Mouse (Mus musculus): ENCODE measurements around the gene Ces2h. TPM values are rescaled to one million over a fixed set of nuclear protein-coding genes. Genes with fewer than 3 reads are reported as not detected.

Gene Ces2h
- polyA plus RNA-seq, 1 experiment from 2014 or later: not detected

DNA sequence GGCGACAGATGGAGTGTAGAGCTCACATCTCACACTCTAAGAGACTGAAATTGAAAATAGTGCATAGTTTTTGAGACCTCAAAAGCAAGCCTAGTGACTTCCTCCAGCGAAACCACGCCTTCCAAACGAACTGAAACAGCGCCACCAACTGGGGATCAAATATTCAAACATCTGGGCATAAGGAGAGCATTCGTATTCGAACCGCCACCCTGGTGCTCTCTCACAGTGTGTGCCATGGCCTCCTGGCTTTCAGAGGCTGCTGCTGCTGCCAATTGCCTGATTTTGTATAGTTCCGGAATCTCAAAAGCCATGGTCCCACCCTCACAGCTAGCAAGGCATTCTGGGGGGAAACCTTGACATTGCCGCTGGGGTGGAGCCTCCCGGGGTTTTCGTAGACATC is 10.5 kb downstream of the Ces2h start:
- 78% methylated on average over 12 of the region's 12 CpGs for WGBS
- H3K9me3 ChIP-seq (ENCODE audit: control insufficient read depth, low read length): no peaks in the 10 kb centered on the region

DNA sequence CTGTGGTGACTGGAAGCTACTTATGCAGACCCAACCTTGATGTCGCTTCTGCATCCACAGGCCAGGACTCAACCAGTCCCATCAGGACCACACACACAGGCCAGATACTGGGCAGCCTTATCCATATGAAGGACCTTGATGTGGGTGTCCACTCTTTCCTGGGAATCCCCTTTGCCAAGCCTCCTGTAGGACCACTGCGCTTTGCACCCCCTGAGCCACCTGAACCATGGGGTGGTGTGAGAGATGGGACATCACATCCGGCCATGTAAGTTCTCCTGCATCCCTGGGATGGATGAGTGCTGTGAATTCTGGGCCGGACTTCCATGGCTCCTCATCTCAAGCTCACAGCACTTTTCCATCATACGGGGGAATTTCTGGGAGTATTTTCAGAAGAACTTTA is 13.7 kb downstream of the Ces2h start:
- ATAC-seq (ENCODE audit: low FRiP score, low TSS enrichment) (no peak), DNase-seq (no peak)
- Histone ChIP-seq H3K4me2 (ENCODE audit: low read length) (no peak overlapping the region), H3K36me3 (ENCODE audit: control insufficient read depth, insufficient read depth, low read length) (no peaks in the 10 kb centered on the region), H3K4me1 (ENCODE audit: control insufficient read depth, insufficient read depth, low read length) (no peaks in the 10 kb centered on the region), H3K4me3 (replicated peaks; ENCODE audit: low read depth, low read length) (no peak overlapping the region), H3K27ac (replicated peaks; ENCODE audit: low read depth, low read length) (no peak overlapping the region), H3K9ac (replicated peaks; ENCODE audit: low read length) (no peak overlapping the region), H3K9me3 (ENCODE audit: control insufficient read depth, low read length) (no peaks in the 10 kb centered on the region), H3K27me3 (ENCODE audit: control insufficient read depth, insufficient read depth, low read length) (no peaks in the 10 kb centered on the region)
- 89% methylated on average over 5 of the region's 5 CpGs for WGBS

More for the DNA sequence above, 10.5 kb downstream of the Ces2h start:
- ATAC-seq (ENCODE audit: low FRiP score, low TSS enrichment) (no peak), DNase-seq (no peak)
- no peak overlapping the region for H3K9ac ChIP-seq (replicated peaks; ENCODE audit: low read length)
- H3K4me3 ChIP-seq (replicated peaks; ENCODE audit: low read depth, low read length): no peak overlapping the region
- H3K4me1 ChIP-seq (ENCODE audit: control insufficient read depth, insufficient read depth, low read length): no peaks in the 10 kb centered on the region
- no peaks in the 10 kb centered on the region for H3K27me3 ChIP-seq (ENCODE audit: control insufficient read depth, insufficient read depth, low read length)
- no peak overlapping the region for H3K27ac ChIP-seq (replicated peaks; ENCODE audit: low read depth, low read length)
- no peak overlapping the region for H3K4me2 ChIP-seq (ENCODE audit: low read length)
- no peaks in the 10 kb centered on the region for H3K36me3 ChIP-seq (ENCODE audit: control insufficient read depth, insufficient read depth, low read length)

DNA sequence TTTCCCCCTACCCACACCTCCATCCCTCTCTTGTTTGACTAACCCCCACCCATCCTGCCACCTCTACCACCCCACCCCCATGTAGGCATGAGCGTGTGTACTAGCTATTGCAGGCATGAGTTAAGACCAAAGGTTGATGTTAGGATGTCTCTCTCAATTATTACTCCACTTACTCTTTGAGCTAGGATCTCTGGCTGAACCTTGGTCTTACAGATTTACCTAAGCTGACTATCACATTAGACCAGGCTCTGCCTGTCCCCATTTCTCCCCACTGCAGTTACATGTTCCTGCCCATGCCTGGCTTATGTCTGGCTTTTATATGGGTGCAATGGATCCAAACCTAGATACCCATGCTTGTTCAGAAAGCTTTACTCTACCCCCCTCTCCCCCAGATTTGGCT is 21.3 kb downstream of the Ces2h start:
- Histone ChIP-seq H3K4me1 (ENCODE audit: control insufficient read depth, insufficient read depth, low read length) (no peaks in the 10 kb centered on the region), H3K4me2 (ENCODE audit: low read length) (no peak overlapping the region), H3K36me3 (ENCODE audit: control insufficient read depth, insufficient read depth, low read length) (no peaks in the 10 kb centered on the region), H3K9me3 (ENCODE audit: control insufficient read depth, low read length) (no peaks in the 10 kb centered on the region), H3K27me3 (ENCODE audit: control insufficient read depth, insufficient read depth, low read length) (no peaks in the 10 kb centered on the region), H3K4me3 (replicated peaks; ENCODE audit: low read depth, low read length) (no peak overlapping the region), H3K27ac (replicated peaks; ENCODE audit: low read depth, low read length) (no peak overlapping the region), H3K9ac (replicated peaks; ENCODE audit: low read length) (no peak overlapping the region)
- 89% methylated on average over 1 of the region's 1 CpGs for WGBS
- ATAC-seq (ENCODE audit: low FRiP score, low TSS enrichment) (no peak), DNase-seq (no peak)

DNA sequence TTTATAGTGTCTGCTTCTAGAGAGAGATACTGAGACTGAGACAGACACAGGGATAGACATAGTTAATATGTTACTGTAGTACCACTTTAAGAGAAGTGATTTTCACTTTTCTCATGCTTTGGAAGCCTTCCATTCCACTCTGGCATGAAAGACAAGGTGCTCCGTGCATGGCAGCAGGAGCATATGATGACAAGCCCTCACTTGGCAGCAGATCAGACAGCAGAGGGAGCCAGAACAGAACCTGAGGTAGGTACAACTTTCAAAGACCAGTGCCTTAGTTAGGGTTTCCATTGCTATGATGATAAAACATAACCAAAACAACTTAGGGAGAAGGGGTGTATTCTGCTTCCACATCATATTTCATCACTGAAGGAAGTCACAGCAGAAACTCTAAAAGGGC is 22.4 kb downstream of the Ces2h start:
- Histone ChIP-seq H3K36me3 (ENCODE audit: control insufficient read depth, insufficient read depth, low read length) (no peaks in the 10 kb centered on the region), H3K4me2 (ENCODE audit: low read length) (no peak overlapping the region), H3K4me3 (replicated peaks; ENCODE audit: low read depth, low read length) (no peak overlapping the region), H3K9me3 (ENCODE audit: control insufficient read depth, low read length) (no peaks in the 10 kb centered on the region), H3K27ac (replicated peaks; ENCODE audit: low read depth, low read length) (no peak overlapping the region), H3K27me3 (ENCODE audit: control insufficient read depth, insufficient read depth, low read length) (no peaks in the 10 kb centered on the region), H3K4me1 (ENCODE audit: control insufficient read depth, insufficient read depth, low read length) (no peaks in the 10 kb centered on the region), H3K9ac (replicated peaks; ENCODE audit: low read length) (no peak overlapping the region)
- ATAC-seq (ENCODE audit: low FRiP score, low TSS enrichment): no peak
- DNase-seq: no peak
- WGBS: 68% methylated on average over 1 of the region's 1 CpGs

DNA sequence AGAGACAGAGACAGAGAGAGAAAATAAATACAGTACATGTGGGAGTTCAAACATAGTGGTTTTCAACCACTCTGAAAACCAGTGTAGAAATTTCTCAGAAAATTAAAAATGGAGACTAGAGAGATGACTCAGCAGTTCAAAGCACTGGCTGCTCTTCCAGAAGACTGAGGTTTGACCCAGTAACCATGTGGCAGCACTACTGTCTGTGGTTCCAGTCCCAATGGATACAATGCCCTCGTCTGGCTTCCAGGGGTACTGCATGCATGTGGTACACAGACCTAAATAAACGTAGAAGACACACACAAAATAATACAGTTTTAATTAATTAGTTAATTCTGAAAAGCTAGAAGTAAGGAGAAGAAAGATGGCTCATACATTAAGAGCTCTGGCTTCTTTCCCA is 24.4 kb downstream of the Ces2h start:
- 67% methylated on average over 2 of the region's 2 CpGs for WGBS
- no peaks in the 10 kb centered on the region for H3K9me3 ChIP-seq (ENCODE audit: control insufficient read depth, low read length)
- H3K4me3 ChIP-seq (replicated peaks; ENCODE audit: low read depth, low read length): no peak overlapping the region
- ATAC-seq (ENCODE audit: low FRiP score, low TSS enrichment): no peak
- no peak overlapping the region for H3K4me2 ChIP-seq (ENCODE audit: low read length)
- H3K27ac ChIP-seq (replicated peaks; ENCODE audit: low read depth, low read length): no peak overlapping the region
- H3K9ac ChIP-seq (replicated peaks; ENCODE audit: low read length): no peak overlapping the region
- H3K4me1 ChIP-seq (ENCODE audit: control insufficient read depth, insufficient read depth, low read length): no peaks in the 10 kb centered on the region
- H3K36me3 ChIP-seq (ENCODE audit: control insufficient read depth, insufficient read depth, low read length): no peaks in the 10 kb centered on the region
- no peak for DNase-seq
- H3K27me3 ChIP-seq (ENCODE audit: control insufficient read depth, insufficient read depth, low read length): no peaks in the 10 kb centered on the region

DNA sequence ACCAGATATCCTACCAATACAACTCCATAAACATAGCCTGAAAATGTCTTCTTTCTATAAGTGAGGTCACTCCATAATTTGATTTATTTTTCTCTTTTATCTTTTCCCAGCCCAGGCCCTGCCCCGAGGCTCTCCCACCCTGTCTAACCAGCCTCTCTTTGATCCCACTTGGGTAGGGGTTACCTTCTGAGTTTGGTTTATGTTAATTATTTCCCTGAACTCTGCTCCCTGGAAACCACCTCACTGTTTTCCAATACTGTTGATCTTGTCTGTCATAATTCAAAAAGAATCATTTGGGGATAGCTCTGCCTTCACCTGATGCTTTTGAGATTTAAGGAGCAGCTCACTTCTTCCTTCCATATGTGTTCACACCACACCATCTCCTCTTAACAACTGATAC is 42.9 kb downstream of the Ces2h start:
- no peaks in the 10 kb centered on the region for H3K36me3 ChIP-seq (ENCODE audit: control insufficient read depth, insufficient read depth, low read length)
- no peak overlapping the region for H3K4me2 ChIP-seq (ENCODE audit: low read length)
- no peaks in the 10 kb centered on the region for H3K4me1 ChIP-seq (ENCODE audit: control insufficient read depth, insufficient read depth, low read length)
- DNase-seq (no peak), ATAC-seq (ENCODE audit: low FRiP score, low TSS enrichment) (no peak)
- H3K9me3 ChIP-seq (ENCODE audit: control insufficient read depth, low read length): no peaks in the 10 kb centered on the region
- H3K27ac ChIP-seq (replicated peaks; ENCODE audit: low read depth, low read length): no peak overlapping the region
- no peaks in the 10 kb centered on the region for H3K27me3 ChIP-seq (ENCODE audit: control insufficient read depth, insufficient read depth, low read length)
- no peak overlapping the region for H3K4me3 ChIP-seq (replicated peaks; ENCODE audit: low read depth, low read length)
- 72% methylated on average over 1 of the region's 1 CpGs for WGBS
- no peak overlapping the region for H3K9ac ChIP-seq (replicated peaks; ENCODE audit: low read length)

- no peak overlapping the region for H3K4me3 ChIP-seq (replicated peaks; ENCODE audit: low read depth, low read length)
- no peaks in the 10 kb centered on the region for H3K9me3 ChIP-seq (ENCODE audit: control insufficient read depth, low read length)
- DNase-seq (no peak), ATAC-seq (ENCODE audit: low FRiP score, low TSS enrichment) (no peak)
- H3K27me3 ChIP-seq (ENCODE audit: control insufficient read depth, insufficient read depth, low read length): no peaks in the 10 kb centered on the region
- no peaks in the 10 kb centered on the region for H3K4me1 ChIP-seq (ENCODE audit: control insufficient read depth, insufficient read depth, low read length)
- no peaks in the 10 kb centered on the region for H3K36me3 ChIP-seq (ENCODE audit: control insufficient read depth, insufficient read depth, low read length)
- H3K4me2 ChIP-seq (ENCODE audit: low read length): no peak overlapping the region
- H3K9ac ChIP-seq (replicated peaks; ENCODE audit: low read length): no peak overlapping the region
- WGBS: 92% methylated on average over 3 of the region's 3 CpGs
- no peak overlapping the region for H3K27ac ChIP-seq (replicated peaks; ENCODE audit: low read depth, low read length)
Measured at GRCm38 (mm10) chr8:105045824-105046401, 45.3 kb downstream of the Ces2h start.

- no peak for DNase-seq
- Histone ChIP-seq H3K9me3 (ENCODE audit: control insufficient read depth, low read length) (no peaks in the 10 kb centered on the region), H3K4me1 (ENCODE audit: control insufficient read depth, insufficient read depth, low read length) (no peaks in the 10 kb centered on the region), H3K36me3 (ENCODE audit: control insufficient read depth, insufficient read depth, low read length) (no peaks in the 10 kb centered on the region), H3K27me3 (ENCODE audit: control insufficient read depth, insufficient read depth, low read length) (no peaks in the 10 kb centered on the region), H3K27ac (replicated peaks; ENCODE audit: low read depth, low read length) (no peak within 1 kb of the TSS), H3K9ac (replicated peaks; ENCODE audit: low read length) (no peak within 1 kb of the TSS), H3K4me3 (replicated peaks; ENCODE audit: low read depth, low read length) (no peak within 1 kb of the TSS), H3K4me2 (ENCODE audit: low read length) (no peak within 1 kb of the TSS)
- ATAC-seq (ENCODE audit: low FRiP score, low TSS enrichment): no peak
- WGBS: 81% methylated on average over 3 of the region's 3 CpGs
Measured at GRCm38 (mm10) chr8:105048371-105048854, 47.8 kb downstream of the Ces2h start, which contains the start of gene Ces3a. Gene Ces3a, plus strand, starts transcription at chr8:105048601.

DNA sequence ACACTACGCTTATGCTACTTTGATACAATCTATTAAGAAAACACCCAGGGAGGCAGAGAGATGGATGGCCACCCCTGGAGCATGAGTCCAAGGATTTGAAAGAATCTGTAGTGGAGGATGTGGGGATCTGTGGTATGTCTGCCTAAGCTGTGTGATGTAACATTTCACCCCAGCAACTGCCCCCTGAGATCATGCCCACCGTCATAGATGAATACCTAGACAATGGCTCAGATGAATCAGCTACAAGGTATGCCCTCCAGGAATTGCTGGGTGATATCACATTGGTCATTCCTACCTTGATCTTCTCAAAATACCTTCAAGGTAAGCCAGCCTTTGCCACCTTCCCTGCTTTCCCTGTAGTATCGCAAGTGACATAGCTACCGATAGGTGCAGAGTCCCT is 55.6 kb downstream of the Ces2h start:
- Histone ChIP-seq H3K4me3 (replicated peaks; ENCODE audit: low read depth, low read length) (no peak overlapping the region), H3K9me3 (ENCODE audit: control insufficient read depth, low read length) (no peaks in the 10 kb centered on the region), H3K4me2 (ENCODE audit: low read length) (no peak overlapping the region), H3K4me1 (ENCODE audit: control insufficient read depth, insufficient read depth, low read length) (no peaks in the 10 kb centered on the region), H3K36me3 (ENCODE audit: control insufficient read depth, insufficient read depth, low read length) (no peaks in the 10 kb centered on the region), H3K9ac (replicated peaks; ENCODE audit: low read length) (no peak overlapping the region), H3K27ac (replicated peaks; ENCODE audit: low read depth, low read length) (no peak overlapping the region), H3K27me3 (ENCODE audit: control insufficient read depth, insufficient read depth, low read length) (no peaks in the 10 kb centered on the region)
- no peak for ATAC-seq (ENCODE audit: low FRiP score, low TSS enrichment)
- no peak for DNase-seq
- 91% methylated on average over 4 of the region's 4 CpGs for WGBS

All from midbrain, embryonic 14.5 days (tissue).